In the genomic region with DNA sequence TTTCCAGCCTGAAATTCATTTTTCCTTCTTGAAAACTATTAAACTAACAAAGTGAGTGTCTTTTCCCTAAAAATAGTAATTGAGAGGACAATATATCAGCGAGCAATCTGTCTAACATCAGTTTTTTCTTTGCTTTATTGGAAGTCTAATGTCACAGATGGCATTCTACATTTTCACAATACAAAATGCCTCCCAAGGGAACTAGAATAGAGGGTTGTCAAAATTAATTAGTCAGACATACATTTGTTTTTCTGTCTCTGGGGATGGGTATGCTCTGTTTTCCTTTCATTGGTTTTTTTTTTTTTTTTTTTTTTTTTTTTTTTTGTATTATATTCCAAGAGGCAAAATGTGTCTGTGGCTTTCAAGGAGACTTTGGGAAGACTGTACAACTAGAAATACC, we compare ENCODE assay signal across 25 mouse cellular contexts. TPM values are rescaled to one million over a fixed set of nuclear protein-coding genes. Genes with fewer than 3 reads are reported as not detected.
DNase-seq lines count a peak whose midpoint lies in the region; ATAC-seq and TF ChIP-seq lines count a peak whose summit lies in the region.
"Had no signal": no experiment of that assay in that cellular context is flagged by ENCODE, and none has a peak within 500 bp of the region (broad histone marks: within the 10 kb centered on the region; RNA-seq: fewer than 3 reads in every experiment).

No protein-coding gene starts in this region.

- no peak overlapping the region for H3K9ac ChIP-seq in hindbrain, embryonic 14.5 days
- no peak overlapping the region for H3K9ac ChIP-seq in midbrain, postnatal 0 days (replicated peaks; ENCODE audit: low read length, poor library complexity, severe bottlenecking)
- H3K9ac ChIP-seq: embryonic facial prominence, embryonic 13.5 days; forebrain, embryonic 12.5 days; heart, embryonic 13.5 days; hindbrain, embryonic 15.5 days had no signal

- no peak for ATAC-seq in hindbrain, embryonic 14.5 days (ENCODE audit: low FRiP score)
- ATAC-seq in midbrain, postnatal 0 days (ENCODE audit: low FRiP score), result no peak
- ATAC-seq: activated CD4-positive, CD25-positive, alpha-beta regulatory T cell, adult 4 months; Patski had no signal

- H3K4me1 ChIP-seq in hindbrain, embryonic 14.5 days (replicated peaks; ENCODE audit: control insufficient read depth, insufficient read depth, low read length), result no peaks in the 10 kb centered on the region
- H3K4me1 ChIP-seq in hindbrain, embryonic 10.5 days (replicated peaks), result no peaks in the 10 kb centered on the region
- no peaks in the 10 kb centered on the region for H3K4me1 ChIP-seq in midbrain, postnatal 0 days (ENCODE audit: insufficient read depth, low read length)
- H3K4me1 ChIP-seq in midbrain, embryonic 10.5 days, result no peaks in the 10 kb centered on the region
- H3K4me1 ChIP-seq: embryonic facial prominence, embryonic 13.5 days; forebrain, embryonic 12.5 days; heart, embryonic 13.5 days; hindbrain, embryonic 15.5 days had no signal

- peak; percentile 40 for DNase-seq in hindbrain, embryonic 14.5 days (ENCODE audit: low spot score)
- DNase-seq in hindbrain, embryonic 10.5 days (ENCODE audit: low spot score), result no peak
- peak; percentile 58 for DNase-seq in midbrain, postnatal 0 days (ENCODE audit: low spot score)
- no peak for DNase-seq in midbrain, embryonic 10.5 days (ENCODE audit: low spot score)
- DNase-seq in retina, postnatal 7 days (ENCODE audit: low read depth, low spot score), result peak; percentile 4
- DNase-seq in cerebellum, postnatal 14 days, result no peak
- DNase-seq: adrenal gland, postnatal 14 days; cerebellum, adult 8-10 months; cerebellum, postnatal 25 days; gastrocnemius, adult 2 months; gastrocnemius, postnatal 25 days; heart, postnatal 36 days had no signal

- TF ChIP-seq CTCF in midbrain, postnatal 0 days (IDR thresholded peaks at IDR 0.05), result no peak

- no peaks in the 10 kb centered on the region for H3K27me3 ChIP-seq in hindbrain, embryonic 14.5 days (ENCODE audit: control insufficient read depth, insufficient read depth, low read length)
- no peaks in the 10 kb centered on the region for H3K27me3 ChIP-seq in hindbrain, embryonic 10.5 days (ENCODE audit: insufficient read depth, poor library complexity, severe bottlenecking)
- H3K27me3 ChIP-seq in midbrain, postnatal 0 days (ENCODE audit: insufficient read depth, low read length), result no peaks in the 10 kb centered on the region
- H3K27me3 ChIP-seq in midbrain, embryonic 10.5 days (ENCODE audit: low read depth, poor library complexity, severe bottlenecking), result no peaks in the 10 kb centered on the region
- H3K27me3 ChIP-seq: CH12.LX; embryonic facial prominence, embryonic 13.5 days; forebrain, embryonic 12.5 days; heart, embryonic 13.5 days; hindbrain, embryonic 15.5 days; Patski had no signal

- no peak overlapping the region for H3K4me3 ChIP-seq in hindbrain, embryonic 14.5 days (replicated peaks; ENCODE audit: low read length)
- no peak overlapping the region for H3K4me3 ChIP-seq in hindbrain, embryonic 10.5 days
- no peak overlapping the region for H3K4me3 ChIP-seq in midbrain, postnatal 0 days (ENCODE audit: low read depth, low read length)
- H3K4me3 ChIP-seq in midbrain, embryonic 10.5 days, result no peak overlapping the region
- H3K4me3 ChIP-seq: embryonic facial prominence, embryonic 13.5 days; forebrain, embryonic 12.5 days; gastrocnemius, adult 2 months; heart, embryonic 13.5 days; hindbrain, embryonic 15.5 days had no signal

- 35% methylated on average over 1 of the region's 1 CpGs for WGBS in hindbrain, embryonic 14.5 days
- 74% methylated on average over 1 of the region's 1 CpGs for WGBS in hindbrain, embryonic 10.5 days
- WGBS in midbrain, postnatal 0 days, result 47% methylated on average over 1 of the region's 1 CpGs
- 84% methylated on average over 1 of the region's 1 CpGs for WGBS in midbrain, embryonic 10.5 days

- H3K4me2 ChIP-seq in hindbrain, embryonic 14.5 days (replicated peaks), result no peak overlapping the region
- H3K4me2 ChIP-seq in midbrain, postnatal 0 days (ENCODE audit: low read depth, low read length, poor library complexity, severe bottlenecking), result no peak overlapping the region
- H3K4me2 ChIP-seq: embryonic facial prominence, embryonic 13.5 days; forebrain, embryonic 12.5 days; heart, embryonic 13.5 days; hindbrain, embryonic 15.5 days had no signal

- no peaks in the 10 kb centered on the region for H3K9me3 ChIP-seq in hindbrain, embryonic 14.5 days (ENCODE audit: control insufficient read depth, low read length)
- H3K9me3 ChIP-seq in hindbrain, embryonic 10.5 days, result no peaks in the 10 kb centered on the region
- H3K9me3 ChIP-seq in midbrain, postnatal 0 days (ENCODE audit: low read length), result no peaks in the 10 kb centered on the region
- H3K9me3 ChIP-seq in midbrain, embryonic 10.5 days (replicated peaks), result no peaks in the 10 kb centered on the region
- H3K9me3 ChIP-seq: embryonic facial prominence, embryonic 13.5 days; forebrain, embryonic 12.5 days; heart, embryonic 13.5 days; hindbrain, embryonic 15.5 days had no signal

- no peak overlapping the region for H3K27ac ChIP-seq in hindbrain, embryonic 14.5 days
- H3K27ac ChIP-seq in hindbrain, embryonic 10.5 days, result no peak overlapping the region
- H3K27ac ChIP-seq in midbrain, postnatal 0 days (ENCODE audit: low read depth, low read length), result no peak overlapping the region
- no peak overlapping the region for H3K27ac ChIP-seq in midbrain, embryonic 10.5 days (replicated peaks)
- H3K27ac ChIP-seq: embryonic facial prominence, embryonic 13.5 days; forebrain, embryonic 12.5 days; gastrocnemius, adult 2 months; heart, embryonic 13.5 days; hindbrain, embryonic 15.5 days had no signal

- no peaks in the 10 kb centered on the region for H3K36me3 ChIP-seq in hindbrain, embryonic 14.5 days (replicated peaks; ENCODE audit: control insufficient read depth, insufficient read depth)
- H3K36me3 ChIP-seq in hindbrain, embryonic 10.5 days, result no peaks in the 10 kb centered on the region
- H3K36me3 ChIP-seq in midbrain, postnatal 0 days (ENCODE audit: insufficient read depth, low read length), result no peaks in the 10 kb centered on the region
- H3K36me3 ChIP-seq in midbrain, embryonic 10.5 days, result no peaks in the 10 kb centered on the region
- H3K36me3 ChIP-seq: embryonic facial prominence, embryonic 13.5 days; forebrain, embryonic 12.5 days; heart, embryonic 13.5 days; hindbrain, embryonic 15.5 days had no signal

RNA-seq across cellular contexts. Expression of a gene that starts 9.6 kb away (rescaled TPM):
- not detected in 2 replicates for polyA plus RNA-seq in hindbrain, embryonic 14.5 days (2014; fragmentation: Nextera tagmentation; extraction: Ambion mirVana)
- polyA plus RNA-seq in hindbrain, embryonic 10.5 days (2016; fragmentation: Nextera tagmentation; extraction: Ambion mirVana), result not detected in 2 replicates
- not detected in 2 replicates for total RNA-seq in midbrain, postnatal 0 days (2014; rRNA removed)
- polyA plus RNA-seq in midbrain, postnatal 0 days (2015; fragmentation: Nextera tagmentation; extraction: Ambion mirVana), result not detected in 2 replicates
- polyA plus RNA-seq in midbrain, embryonic 10.5 days (2016; fragmentation: Nextera tagmentation; extraction: Ambion mirVana), result not detected in 2 replicates
- total RNA-seq: adrenal gland, adult 18-20 months; adrenal gland, postnatal 14 days; CH12.LX; gastrocnemius, adult 2 months; gastrocnemius, postnatal 25 days; granulocyte monocyte progenitor cell, adult 5-6 weeks; heart, adult 8-10 months; heart, postnatal 36 days had no signal
- polyA plus RNA-seq: activated CD4-positive, CD25-positive, alpha-beta regulatory T cell, adult 4 months; cortical plate, adult 2 months; embryonic facial prominence, embryonic 13.5 days; forebrain, embryonic 12.5 days; heart, embryonic 13.5 days; heart, postnatal 0 days; hindbrain, embryonic 15.5 days; intestine, embryonic 14.5 days; Patski had no signal

RNA-seq across cellular contexts. Expression of a gene that starts 35.3 kb away (rescaled TPM):
- not detected in 2 replicates for polyA plus RNA-seq in hindbrain, embryonic 14.5 days (2014; fragmentation: Nextera tagmentation; extraction: Ambion mirVana)
- not detected in 2 replicates for polyA plus RNA-seq in hindbrain, embryonic 10.5 days (2016; fragmentation: Nextera tagmentation; extraction: Ambion mirVana)
- not detected in 2 replicates for total RNA-seq in midbrain, postnatal 0 days (2014; rRNA removed)
- polyA plus RNA-seq in midbrain, postnatal 0 days (2015; fragmentation: Nextera tagmentation; extraction: Ambion mirVana), result not detected in 2 replicates
- polyA plus RNA-seq in midbrain, embryonic 10.5 days (2016; fragmentation: Nextera tagmentation; extraction: Ambion mirVana), result not detected in 2 replicates
- total RNA-seq: adrenal gland, adult 18-20 months; adrenal gland, postnatal 14 days; CH12.LX; gastrocnemius, adult 2 months; gastrocnemius, postnatal 25 days; granulocyte monocyte progenitor cell, adult 5-6 weeks; heart, adult 8-10 months; heart, postnatal 36 days had no signal
- polyA plus RNA-seq: activated CD4-positive, CD25-positive, alpha-beta regulatory T cell, adult 4 months; cortical plate, adult 2 months; embryonic facial prominence, embryonic 13.5 days; forebrain, embryonic 12.5 days; heart, embryonic 13.5 days; heart, postnatal 0 days; hindbrain, embryonic 15.5 days; intestine, embryonic 14.5 days; Patski had no signal

RNA-seq across cellular contexts. Expression of a gene that starts 38.1 kb away (rescaled TPM):
- polyA plus RNA-seq in hindbrain, embryonic 14.5 days (2014; fragmentation: Nextera tagmentation; extraction: Ambion mirVana), result not detected in 2 replicates
- polyA plus RNA-seq in hindbrain, embryonic 10.5 days (2016; fragmentation: Nextera tagmentation; extraction: Ambion mirVana), result not detected in 2 replicates
- total RNA-seq in midbrain, postnatal 0 days (2014; rRNA removed), result not detected in 2 replicates
- not detected in 2 replicates for polyA plus RNA-seq in midbrain, postnatal 0 days (2015; fragmentation: Nextera tagmentation; extraction: Ambion mirVana)
- not detected in 2 replicates for polyA plus RNA-seq in midbrain, embryonic 10.5 days (2016; fragmentation: Nextera tagmentation; extraction: Ambion mirVana)
- total RNA-seq: adrenal gland, adult 18-20 months; adrenal gland, postnatal 14 days; CH12.LX; gastrocnemius, adult 2 months; gastrocnemius, postnatal 25 days; granulocyte monocyte progenitor cell, adult 5-6 weeks; heart, adult 8-10 months; heart, postnatal 36 days had no signal
- polyA plus RNA-seq: activated CD4-positive, CD25-positive, alpha-beta regulatory T cell, adult 4 months; cortical plate, adult 2 months; embryonic facial prominence, embryonic 13.5 days; forebrain, embryonic 12.5 days; heart, embryonic 13.5 days; heart, postnatal 0 days; hindbrain, embryonic 15.5 days; intestine, embryonic 14.5 days; Patski had no signal

RNA-seq across cellular contexts. Expression of a gene that starts 50.7 kb away (rescaled TPM):
- not detected in 2 replicates for polyA plus RNA-seq in hindbrain, embryonic 14.5 days (2014; fragmentation: Nextera tagmentation; extraction: Ambion mirVana)
- polyA plus RNA-seq in hindbrain, embryonic 10.5 days (2016; fragmentation: Nextera tagmentation; extraction: Ambion mirVana), result not detected in 2 replicates
- total RNA-seq in midbrain, postnatal 0 days (2014; rRNA removed), result not detected in 2 replicates
- not detected in 2 replicates for polyA plus RNA-seq in midbrain, postnatal 0 days (2015; fragmentation: Nextera tagmentation; extraction: Ambion mirVana)
- not detected in 2 replicates for polyA plus RNA-seq in midbrain, embryonic 10.5 days (2016; fragmentation: Nextera tagmentation; extraction: Ambion mirVana)
- total RNA-seq: adrenal gland, adult 18-20 months; adrenal gland, postnatal 14 days; CH12.LX; gastrocnemius, adult 2 months; gastrocnemius, postnatal 25 days; granulocyte monocyte progenitor cell, adult 5-6 weeks; heart, adult 8-10 months; heart, postnatal 36 days had no signal
- polyA plus RNA-seq: cortical plate, adult 2 months; embryonic facial prominence, embryonic 13.5 days; forebrain, embryonic 12.5 days; heart, embryonic 13.5 days; heart, postnatal 0 days; hindbrain, embryonic 15.5 days; intestine, embryonic 14.5 days; Patski had no signal

RNA-seq across cellular contexts. Expression of a gene that starts 55.5 kb away (rescaled TPM):
- polyA plus RNA-seq in hindbrain, embryonic 14.5 days (2014; fragmentation: Nextera tagmentation; extraction: Ambion mirVana), result not detected in 2 replicates
- polyA plus RNA-seq in hindbrain, embryonic 10.5 days (2016; fragmentation: Nextera tagmentation; extraction: Ambion mirVana), result not detected in 2 replicates
- not detected in 2 replicates for total RNA-seq in midbrain, postnatal 0 days (2014; rRNA removed)
- polyA plus RNA-seq in midbrain, postnatal 0 days (2015; fragmentation: Nextera tagmentation; extraction: Ambion mirVana), result not detected in 2 replicates
- not detected in 2 replicates for polyA plus RNA-seq in midbrain, embryonic 10.5 days (2016; fragmentation: Nextera tagmentation; extraction: Ambion mirVana)
- total RNA-seq: adrenal gland, adult 18-20 months; adrenal gland, postnatal 14 days; CH12.LX; gastrocnemius, adult 2 months; gastrocnemius, postnatal 25 days; granulocyte monocyte progenitor cell, adult 5-6 weeks; heart, adult 8-10 months; heart, postnatal 36 days had no signal
- polyA plus RNA-seq: activated CD4-positive, CD25-positive, alpha-beta regulatory T cell, adult 4 months; cortical plate, adult 2 months; embryonic facial prominence, embryonic 13.5 days; forebrain, embryonic 12.5 days; heart, embryonic 13.5 days; heart, postnatal 0 days; hindbrain, embryonic 15.5 days; intestine, embryonic 14.5 days; Patski had no signal

Comparison
In these comparisons a context has a peak if more than half of its experiments do, and no peak if none do; other contexts are left out.
1. DNase-seq: peak in hindbrain, embryonic 14.5 days (single experiment), midbrain, postnatal 0 days (single experiment) and retina, postnatal 7 days (single experiment); none in hindbrain, embryonic 10.5 days (single experiment), midbrain, embryonic 10.5 days (single experiment) and cerebellum, postnatal 14 days (0 of 2).